Mouse (Mus musculus): Measurements from ENCODE around the gene Dhrs7. TPM values are rescaled to one million over a fixed set of nuclear protein-coding genes. Genes with fewer than 3 reads are reported as not detected.
A peak's percentile ranks its signal among the peaks of the same experiment; 100 is the strongest.

Dhrs7 gene
- total RNA-seq, 2 experiments from 2014 or later = 32.4 to 58.4 TPM

- ATAC-seq (replicated peaks; ENCODE audit: poor library complexity, severe bottlenecking) = peak; percentile 2; the same call in 1 of the 2 replicates
Observed at GRCm38 (mm10) chr12:72664020-72664734, 532 bp downstream of the Dhrs7 start.

DNA sequence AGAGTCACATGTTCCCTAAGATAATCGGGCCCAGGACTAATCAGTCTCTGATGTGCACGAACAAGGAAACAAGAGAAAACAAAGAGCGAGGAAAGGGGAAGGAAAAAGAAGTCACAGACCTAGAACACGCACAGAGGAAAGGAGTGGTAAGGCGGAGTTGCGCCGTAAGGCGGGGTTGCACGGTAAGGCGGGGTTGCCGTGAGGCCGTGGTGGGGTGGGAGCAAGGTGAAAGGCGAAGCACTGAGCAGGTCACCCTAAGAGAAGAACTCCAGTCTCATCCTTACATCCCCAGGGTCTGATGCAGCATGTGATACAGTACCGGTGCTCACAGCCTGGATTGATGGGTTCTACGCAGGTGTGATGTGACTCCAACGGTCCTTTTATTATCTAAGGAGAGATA is 8.9 kb downstream of the Dhrs7 start:
- no peak for ATAC-seq (replicated peaks; ENCODE audit: poor library complexity, severe bottlenecking)

DNA sequence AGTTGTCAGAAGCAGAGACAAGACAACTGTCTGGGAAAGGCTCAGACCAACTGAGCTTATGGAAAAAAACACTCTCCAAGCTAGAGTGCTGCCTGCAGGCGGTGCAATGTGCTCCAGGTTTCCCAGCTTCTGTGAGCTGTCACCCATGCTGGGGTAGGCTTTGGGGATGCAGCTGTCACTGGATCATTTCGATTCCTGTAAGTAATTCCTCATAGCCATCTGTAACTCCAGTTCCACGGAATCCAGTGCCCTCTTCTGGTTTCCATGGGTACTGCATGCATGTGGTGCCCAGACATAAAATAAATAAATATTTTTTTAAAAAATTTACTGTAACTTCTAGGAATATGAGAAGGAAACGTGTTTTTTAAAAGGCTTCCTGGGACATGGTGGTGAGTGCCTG is 10.0 kb downstream of the Dhrs7 start:
- ATAC-seq (replicated peaks; ENCODE audit: poor library complexity, severe bottlenecking) = peak; percentile 63

- ATAC-seq (replicated peaks; ENCODE audit: poor library complexity, severe bottlenecking) = no peak
Observed at GRCm38 (mm10) chr12:72649611-72650330, 14.9 kb downstream of the Dhrs7 start, which contains the start of gene Gm4756. Gm4756 (minus strand) TSS chr12:72649661.

DNA sequence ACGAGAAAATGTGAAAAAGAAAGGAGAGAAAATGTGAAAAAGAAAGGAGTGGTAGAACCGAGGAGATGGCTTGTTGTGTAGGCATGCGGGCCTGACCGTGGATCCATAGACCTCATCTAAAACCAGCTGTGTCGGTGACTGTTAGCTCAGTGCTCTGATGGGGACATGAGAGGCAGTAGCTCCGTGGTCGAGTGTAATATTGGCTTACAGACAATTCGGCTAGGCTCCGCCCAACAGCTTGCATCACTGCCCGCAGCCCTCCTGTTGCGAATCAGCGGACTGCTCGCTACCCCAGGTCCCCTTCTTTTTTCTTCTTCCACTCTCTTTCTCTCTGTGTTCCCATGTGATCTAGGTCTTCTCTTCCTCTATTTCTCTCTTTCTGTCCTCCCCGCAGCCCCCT is 15.8 kb downstream of the Dhrs7 start:
- ATAC-seq (replicated peaks; ENCODE audit: poor library complexity, severe bottlenecking) = peak; percentile 50

DNA sequence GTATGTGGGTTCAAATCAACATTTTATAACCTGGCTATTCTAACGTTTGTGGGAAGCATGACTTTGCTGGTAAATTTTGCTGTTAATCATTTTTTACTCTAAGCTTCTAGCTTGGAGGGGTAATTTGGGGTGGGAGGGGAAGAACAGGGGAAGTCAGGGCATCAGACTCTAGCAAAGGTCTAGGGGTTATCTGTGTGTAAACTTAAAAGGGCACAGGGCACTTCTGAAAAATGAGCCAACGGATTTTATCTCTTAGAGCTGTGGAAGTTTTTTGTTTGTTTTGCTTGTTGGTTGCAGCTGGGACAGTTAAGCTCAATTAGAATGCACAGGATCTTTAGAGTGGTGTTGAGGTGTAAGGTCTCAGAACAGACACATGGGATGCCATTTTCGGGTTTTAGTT is 26.7 kb downstream of the Dhrs7 start:
- no peak for ATAC-seq (replicated peaks; ENCODE audit: poor library complexity, severe bottlenecking)

GRCm38 (mm10) chr12:72628751-72629150 is 36.0 kb downstream of the Dhrs7 start:
- no peak for ATAC-seq (replicated peaks; ENCODE audit: poor library complexity, severe bottlenecking)

DNA sequence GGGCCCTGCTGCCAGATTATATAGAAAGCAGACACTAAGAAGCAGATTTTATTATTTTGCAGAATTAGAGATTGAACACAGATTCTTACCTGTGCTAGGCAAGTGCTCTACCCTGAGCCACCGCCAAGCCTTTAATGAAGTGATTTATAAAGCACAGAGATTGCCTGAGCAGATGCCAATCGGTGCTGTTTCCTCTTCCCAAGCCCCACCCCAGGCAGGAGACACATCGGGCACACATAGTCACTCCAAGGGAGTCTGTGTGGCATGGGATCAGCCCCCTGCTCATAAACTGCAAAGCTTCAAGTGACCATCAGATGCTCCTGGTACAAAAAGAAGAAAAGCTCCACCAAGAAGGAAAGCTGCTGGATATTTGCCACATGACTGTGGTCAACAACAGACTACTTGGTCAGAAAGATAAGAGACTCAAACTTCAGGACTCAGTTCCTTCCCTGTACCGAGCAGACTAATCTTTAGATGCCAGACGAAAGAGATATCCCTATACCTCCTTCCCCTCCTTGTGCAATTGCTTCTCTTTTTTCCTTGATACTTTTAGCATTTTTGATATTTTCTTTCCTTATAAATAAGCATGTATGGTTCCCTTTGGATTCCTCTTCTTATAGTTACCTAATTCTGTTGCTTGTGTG is 41.7 kb downstream of the Dhrs7 start:
- ATAC-seq (replicated peaks; ENCODE audit: poor library complexity, severe bottlenecking) = peak; percentile 65

GRCm38 (mm10) chr12:72621441-72621840 is 43.3 kb downstream of the Dhrs7 start:
- no peak for ATAC-seq (replicated peaks; ENCODE audit: poor library complexity, severe bottlenecking)

DNA sequence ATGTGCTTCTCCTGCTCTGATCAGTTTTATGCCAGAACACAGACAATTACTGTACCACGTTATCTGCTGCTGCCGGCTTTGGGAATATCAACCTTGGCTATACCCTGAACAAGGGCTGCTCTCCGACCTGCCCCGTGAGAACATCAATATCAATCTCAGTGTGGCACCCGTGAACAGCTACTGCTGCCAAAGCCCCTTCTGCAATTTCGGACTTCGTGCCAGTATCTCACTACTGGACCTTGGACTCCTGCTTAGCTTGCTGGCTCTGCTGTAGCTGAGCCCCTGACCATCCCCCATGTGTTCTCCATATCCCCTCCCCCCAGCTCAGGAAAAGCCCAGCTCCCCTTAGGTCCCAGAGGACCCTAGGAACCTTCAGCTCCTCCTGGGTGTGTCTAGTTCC is 43.9 kb downstream of the Dhrs7 start:
- no peak for ATAC-seq (replicated peaks; ENCODE audit: poor library complexity, severe bottlenecking)

GRCm38 (mm10) chr12:72612053-72612452 is 52.7 kb downstream of the Dhrs7 start:
- ATAC-seq (replicated peaks; ENCODE audit: poor library complexity, severe bottlenecking) = no peak

Other genes with a start within 250 kb of the Dhrs7 start
- 0.36 TPM in 1 of 2 replicates, not detected in the other for gene Lrrc9, start 223.0 kb downstream of the Dhrs7 start, total RNA-seq (2014; fragmentation: Nextera tagmentation)
- 0.41 and 0.52 TPM in 2 replicates for gene Lrrc9, start 223.0 kb downstream of the Dhrs7 start, total RNA-seq (2017)
- gene Pcnx4, start 128.5 kb downstream of the Dhrs7 start, total RNA-seq (2014; fragmentation: Nextera tagmentation) = 2.1 and 3.5 TPM in 2 replicates
- gene Pcnx4, start 128.5 kb downstream of the Dhrs7 start, total RNA-seq (2017) = 1.1 and 1.2 TPM in 2 replicates
- not detected in 2 replicates for gene Gm4756, start 15.2 kb downstream of the Dhrs7 start, total RNA-seq (2014; fragmentation: Nextera tagmentation)
- not detected in 2 replicates for gene Gm4756, start 15.2 kb downstream of the Dhrs7 start, total RNA-seq (2017)
- 52.5 and 63.6 TPM in 2 replicates for gene Ppm1a, start 92.5 kb upstream of the Dhrs7 start, total RNA-seq (2014; fragmentation: Nextera tagmentation)
- gene Ppm1a, start 92.5 kb upstream of the Dhrs7 start, total RNA-seq (2017) = 104 and 111 TPM in 2 replicates

Data from granulocyte monocyte progenitor cell, adult 5-6 weeks (primary cell).